Mouse (Mus musculus) testis, postnatal 14 days (tissue): ENCODE results near the gene Snrpc.
A peak's percentile ranks its signal among the peaks of the same experiment; 100 is the strongest.
"Not testable (repeated sequence)": the region's sequence is repeated elsewhere in the genome, so short reads cannot be mapped to it uniquely, and the experiment has no call there.

Source experiments
- DNase-seq: peaks from one replicate; pipeline ENCODE4 v3.0.0; 2021; ENCODE audit warnings: low spot score

Gene Snrpc

DNA sequence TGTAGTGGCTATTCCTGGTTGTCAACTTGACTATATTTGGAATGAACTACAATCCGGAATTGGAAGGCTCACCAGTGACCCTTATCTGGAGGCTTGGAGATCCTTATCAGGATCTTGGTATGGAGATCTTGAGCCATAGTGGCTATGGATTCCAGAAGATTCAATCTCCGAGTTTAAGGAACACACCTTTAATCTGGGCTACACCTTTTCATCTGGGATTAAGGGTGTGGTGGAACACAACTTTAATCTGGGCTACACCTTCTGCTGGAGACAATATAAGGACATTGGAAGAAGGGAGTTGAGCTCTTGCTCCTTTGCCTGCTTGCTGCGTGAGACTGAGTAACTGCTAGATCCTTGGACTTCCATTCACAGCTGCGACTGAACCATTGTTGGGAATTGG is at the start of gene Snrpc:
TSS of gene Snrpc (plus strand) at position 301 of the 400 bp plus-strand sequence.
- DNase-seq: not testable (repeated sequence)

DNA sequence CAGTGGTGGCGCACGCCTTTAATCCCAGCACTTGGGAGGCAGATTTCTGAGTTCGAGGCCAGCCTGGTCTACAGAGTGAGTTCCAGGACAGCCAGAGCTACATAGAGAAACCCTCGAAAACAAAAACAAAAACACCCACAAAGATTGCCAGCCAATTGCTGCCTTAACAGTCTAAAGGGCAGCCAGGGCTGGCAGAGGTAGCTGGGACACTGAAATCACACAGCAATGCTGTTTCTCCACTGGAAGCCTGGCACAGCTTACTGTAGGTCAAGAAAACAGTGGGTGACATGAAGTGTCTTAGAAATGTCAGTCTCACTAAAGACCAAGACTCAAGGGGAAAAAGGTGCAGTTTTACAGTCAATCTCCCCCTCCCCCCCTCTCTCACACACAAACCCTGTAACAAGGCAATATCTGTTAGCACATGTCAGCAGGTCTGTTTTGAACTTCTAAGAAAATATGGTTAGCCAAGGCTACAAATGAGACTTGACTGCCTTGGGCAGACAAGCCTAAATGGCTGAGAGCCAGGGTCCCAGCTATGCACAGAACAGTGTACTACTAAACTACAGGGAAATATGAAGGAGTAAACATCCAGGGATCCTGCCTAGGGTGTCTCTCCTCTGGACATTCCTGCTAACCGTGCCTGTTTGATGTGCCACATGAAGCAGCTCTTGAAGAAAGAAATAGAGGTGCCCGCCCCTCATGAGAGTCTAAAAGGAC is 49.3 kb upstream of the Snrpc start:
- DNase-seq: no peak

DNA sequence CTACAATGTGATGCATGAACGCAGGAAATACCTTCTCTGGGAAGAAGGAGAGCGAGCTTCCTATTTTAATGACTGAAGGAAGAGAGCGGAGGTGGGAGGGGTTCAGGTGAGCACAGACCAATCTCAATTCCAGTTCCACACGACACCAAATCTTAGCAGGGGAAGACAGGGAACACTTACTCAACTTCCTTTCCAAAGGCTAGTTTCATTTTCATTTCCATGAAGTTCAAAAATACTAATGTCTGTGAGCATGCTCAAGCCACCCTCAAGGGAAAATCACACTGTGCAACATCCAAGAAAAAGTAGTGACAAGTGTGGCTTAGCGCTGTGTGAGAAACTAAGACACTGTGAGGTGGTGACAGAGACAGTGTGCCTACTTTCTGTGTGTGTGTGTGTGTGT is 47.9 kb upstream of the Snrpc start:
- DNase-seq: no peak

DNA sequence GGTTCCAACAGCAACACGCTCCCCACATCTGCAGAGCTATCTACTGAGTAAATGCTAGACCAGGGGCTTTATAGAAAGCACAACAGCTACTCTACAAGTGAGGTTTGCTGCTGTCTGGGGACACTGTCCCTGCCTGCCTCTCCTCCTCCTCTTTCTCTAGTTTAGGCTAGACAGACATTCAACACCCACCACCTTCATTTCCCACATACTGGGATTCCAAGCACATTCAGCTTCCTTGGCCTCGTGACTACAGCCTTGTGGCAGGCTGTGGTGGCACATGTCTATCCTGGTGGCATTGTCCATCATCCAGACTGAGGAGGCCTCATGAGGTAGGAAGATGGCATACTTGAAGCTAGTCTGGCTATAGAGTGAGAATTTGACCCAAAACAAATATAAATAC is 47.0 kb upstream of the Snrpc start:
- no peak for DNase-seq

DNA sequence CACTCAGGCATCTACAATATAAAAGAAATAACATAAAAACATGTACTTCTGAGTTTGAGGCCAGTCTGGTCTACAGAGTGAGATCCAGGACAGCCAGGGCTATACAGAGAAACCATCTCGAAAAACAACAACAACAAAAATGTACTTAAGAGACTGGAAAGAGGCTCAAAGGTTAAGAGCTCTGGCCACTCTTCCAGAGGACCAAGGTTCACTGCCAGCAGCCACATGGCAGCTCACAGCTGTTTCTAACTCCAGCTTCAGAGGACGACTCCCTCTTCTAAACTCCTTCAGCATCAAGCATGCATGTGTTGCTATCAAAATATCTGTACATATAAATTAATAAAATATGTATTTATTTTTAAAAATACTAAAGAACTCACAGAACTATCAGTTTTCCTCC is 46.4 kb upstream of the Snrpc start:
- no peak for DNase-seq

DNA sequence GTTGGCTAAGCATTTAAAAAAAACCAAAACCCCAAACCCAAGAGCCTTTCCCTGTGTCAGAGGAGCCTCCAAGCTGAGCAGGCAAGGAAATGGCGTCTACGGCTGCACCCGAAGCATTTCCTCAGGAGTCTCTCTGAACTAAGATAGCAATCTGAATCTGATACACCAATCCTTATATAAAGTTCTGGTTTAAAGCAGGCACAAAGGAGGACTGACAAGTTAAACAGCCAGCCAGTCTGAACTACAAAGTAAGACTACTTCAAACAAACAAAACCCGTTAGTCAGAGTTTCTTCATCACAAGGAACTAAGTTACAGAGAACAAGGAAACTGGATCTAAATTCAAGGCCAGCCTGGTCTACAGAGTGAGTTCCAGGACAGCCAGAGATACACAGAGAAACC is 45.4 kb upstream of the Snrpc start:
- no peak for DNase-seq

DNA sequence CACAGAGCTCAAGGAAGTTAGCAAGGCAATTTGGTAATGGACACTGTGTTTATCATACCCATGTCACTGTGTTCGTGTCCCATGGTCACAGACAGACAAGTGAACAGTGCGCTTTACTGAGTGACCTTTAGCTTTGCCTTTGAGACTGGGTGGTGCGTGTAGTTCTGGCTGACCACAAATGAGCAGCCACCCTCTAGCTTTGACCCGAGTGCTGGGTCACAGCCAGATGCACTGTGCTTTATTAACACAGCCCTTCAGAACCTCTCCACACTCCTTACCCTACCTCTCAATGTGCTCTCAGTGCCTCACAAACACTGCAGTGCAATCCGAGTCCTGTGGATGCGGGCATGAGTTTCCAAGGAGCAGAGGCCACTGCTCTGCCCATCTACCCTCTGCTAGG is 44.8 kb upstream of the Snrpc start:
- no peak for DNase-seq

DNA sequence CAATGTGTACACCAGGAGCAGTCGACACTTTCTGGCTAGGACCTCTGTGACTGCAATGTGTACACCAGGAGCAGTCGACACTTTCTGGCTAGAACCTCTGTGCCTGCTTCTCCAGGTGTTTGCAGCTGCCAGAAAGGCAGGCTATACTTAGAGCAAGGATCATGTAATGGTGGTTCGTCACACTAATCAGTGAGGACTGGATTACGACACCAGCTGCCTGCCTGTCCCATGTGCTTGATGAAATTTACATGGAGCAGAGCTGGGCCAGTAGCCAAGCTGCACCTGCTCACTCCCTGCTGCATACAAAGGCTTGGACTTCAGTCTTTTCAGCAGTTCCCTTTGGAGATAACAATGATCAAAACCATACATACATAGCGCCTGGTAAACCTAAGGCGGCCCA is 41.2 kb upstream of the Snrpc start:
- no peak for DNase-seq

DNA sequence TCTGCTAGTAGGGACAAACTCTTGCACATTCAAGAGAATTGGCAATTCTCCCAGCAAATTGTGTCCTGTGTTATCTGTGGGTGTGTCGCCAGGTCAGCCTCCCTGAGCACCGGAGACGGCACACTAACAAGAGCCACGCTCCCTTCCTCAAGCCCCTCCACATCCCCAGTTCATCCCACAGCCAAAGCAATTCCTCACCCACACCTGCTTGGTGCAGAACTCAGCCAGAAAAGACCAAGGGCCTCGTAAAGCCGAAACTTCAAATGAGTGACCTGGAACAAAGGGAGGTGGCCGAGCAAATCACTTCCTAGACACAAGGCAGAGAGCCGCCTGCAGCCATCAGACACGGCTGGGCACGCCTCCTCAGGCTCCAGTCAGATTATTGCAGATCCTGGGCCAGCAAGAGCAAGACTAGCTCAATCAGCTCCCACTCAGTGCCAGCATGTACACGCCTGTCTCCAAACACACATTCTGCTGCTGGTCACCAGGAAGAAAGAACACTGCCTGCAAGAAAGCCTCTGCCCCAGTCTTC is 40.5 kb upstream of the Snrpc start:
- DNase-seq: peak; percentile 59

DNA sequence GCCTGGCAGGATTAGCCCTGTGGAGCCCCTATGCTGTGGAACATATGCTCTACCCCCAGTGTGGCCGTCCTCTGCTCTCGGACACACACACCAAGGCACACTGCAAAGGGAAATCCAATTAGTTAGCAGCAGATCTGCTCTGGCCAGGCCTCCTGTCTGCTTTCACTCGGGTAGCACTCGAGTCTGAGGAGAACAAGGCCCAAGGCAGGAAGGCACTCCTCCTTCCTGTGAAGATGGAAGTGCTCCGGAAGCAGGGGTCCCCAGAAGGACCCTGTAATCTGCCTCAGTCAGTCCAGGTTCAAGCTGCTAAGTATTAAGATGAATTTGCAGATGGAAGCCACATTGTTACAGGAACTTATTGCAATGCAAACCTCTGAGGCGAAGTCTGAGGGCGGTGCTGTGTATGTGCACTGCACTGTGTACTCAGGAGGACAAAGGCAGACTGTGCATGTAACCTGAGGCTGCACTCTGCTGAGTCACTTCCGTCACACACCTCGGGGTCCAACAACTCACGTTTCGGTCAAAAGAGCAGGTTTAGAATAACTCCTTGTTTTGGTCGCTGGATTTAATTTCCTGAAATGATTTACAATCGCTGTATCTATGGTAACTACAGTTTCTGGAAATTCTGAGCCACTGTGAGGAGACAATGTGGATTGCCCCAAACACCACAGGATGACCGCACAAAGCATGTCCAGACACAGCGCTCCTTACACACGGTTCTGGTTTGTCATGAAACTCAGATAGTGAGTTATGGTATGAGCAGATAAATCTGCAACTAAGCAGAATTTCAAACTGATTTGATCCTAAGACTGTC is 38.0 kb upstream of the Snrpc start:
- no peak for DNase-seq

DNA sequence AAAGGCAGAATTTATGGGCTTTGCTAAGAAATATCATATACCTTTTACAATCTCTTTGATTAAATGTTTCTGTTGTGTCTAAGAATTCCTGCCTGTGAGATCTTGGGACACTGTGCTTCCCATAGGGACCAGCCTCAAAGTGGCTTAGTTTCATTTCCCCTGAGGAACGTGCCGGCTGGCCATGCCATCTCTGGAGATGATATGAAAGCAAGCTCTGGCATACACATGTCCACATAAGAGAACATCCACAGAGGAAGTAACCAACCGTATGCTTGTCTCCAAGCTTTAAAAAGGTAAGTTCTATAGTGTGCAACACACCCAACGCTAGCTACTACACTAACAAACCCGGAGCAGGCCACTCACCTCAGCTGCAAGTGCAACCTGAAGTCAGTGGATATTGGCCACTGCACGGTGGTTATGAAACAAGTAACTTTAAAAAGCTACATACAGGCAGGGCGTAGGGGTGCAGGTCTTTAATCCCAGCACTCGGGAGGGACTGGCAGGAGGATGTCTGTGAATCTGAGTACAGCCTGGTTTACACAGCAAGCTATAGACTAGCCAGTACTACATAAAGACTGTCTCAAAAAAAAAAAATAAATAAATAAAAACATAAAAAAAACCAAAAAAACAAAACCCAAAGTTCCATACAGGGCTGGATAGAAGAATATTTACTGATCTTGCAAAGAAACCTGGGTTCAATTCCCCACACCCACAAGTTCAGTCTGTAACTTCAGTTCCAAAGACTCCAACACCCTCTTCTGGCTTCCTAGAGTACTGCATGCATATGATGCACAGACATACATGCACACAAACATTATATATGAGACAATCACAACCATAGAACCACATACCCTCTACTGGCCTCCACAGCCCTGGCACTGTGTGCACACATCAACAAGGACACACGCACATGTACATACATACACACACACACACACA is 37.0 kb upstream of the Snrpc start:
- DNase-seq: no peak

DNA sequence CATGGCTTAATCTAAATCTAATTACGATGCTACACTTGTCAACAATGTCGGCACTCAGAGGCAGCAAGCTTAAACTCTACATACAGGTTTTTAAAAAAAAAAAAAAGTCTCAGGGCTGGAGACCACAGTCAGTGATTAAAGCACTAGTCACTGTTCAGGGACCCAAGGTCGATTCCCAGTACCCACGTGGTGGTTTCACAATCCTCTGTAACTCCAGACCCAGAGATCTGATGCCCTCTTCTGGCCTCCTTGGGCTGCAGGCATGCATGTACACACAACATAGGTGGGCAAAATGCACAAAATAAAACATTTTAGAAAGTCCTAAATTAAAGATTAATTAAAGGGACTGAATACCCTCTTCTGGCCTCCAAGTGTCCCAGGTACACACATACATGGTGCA is 34.2 kb upstream of the Snrpc start:
- no peak for DNase-seq

DNA sequence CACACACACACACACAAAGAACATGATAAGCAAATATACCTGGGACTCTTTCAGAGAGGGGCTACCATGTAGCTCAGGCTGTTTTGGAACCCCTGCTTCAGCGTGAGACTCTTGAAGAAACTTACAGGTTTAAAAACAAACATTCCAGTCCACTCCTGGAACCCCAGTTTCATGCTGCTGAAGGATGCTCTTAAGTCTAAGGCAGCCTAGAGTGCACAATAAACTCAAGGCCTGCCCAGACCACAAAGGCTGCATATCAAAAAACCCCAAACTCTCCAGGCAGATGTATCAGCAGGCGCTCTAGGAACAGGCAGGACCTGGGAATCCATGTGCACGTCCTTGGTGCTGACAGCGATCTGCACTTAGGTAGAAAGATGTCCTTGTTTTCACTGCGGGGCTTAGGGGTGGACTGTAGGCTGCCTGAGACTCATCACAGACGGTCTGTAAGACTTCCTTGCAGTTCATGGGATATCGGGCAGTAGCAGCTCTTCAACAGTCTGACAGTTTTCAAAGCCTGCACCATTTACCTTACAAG is 33.7 kb upstream of the Snrpc start:
- DNase-seq: no peak

DNA sequence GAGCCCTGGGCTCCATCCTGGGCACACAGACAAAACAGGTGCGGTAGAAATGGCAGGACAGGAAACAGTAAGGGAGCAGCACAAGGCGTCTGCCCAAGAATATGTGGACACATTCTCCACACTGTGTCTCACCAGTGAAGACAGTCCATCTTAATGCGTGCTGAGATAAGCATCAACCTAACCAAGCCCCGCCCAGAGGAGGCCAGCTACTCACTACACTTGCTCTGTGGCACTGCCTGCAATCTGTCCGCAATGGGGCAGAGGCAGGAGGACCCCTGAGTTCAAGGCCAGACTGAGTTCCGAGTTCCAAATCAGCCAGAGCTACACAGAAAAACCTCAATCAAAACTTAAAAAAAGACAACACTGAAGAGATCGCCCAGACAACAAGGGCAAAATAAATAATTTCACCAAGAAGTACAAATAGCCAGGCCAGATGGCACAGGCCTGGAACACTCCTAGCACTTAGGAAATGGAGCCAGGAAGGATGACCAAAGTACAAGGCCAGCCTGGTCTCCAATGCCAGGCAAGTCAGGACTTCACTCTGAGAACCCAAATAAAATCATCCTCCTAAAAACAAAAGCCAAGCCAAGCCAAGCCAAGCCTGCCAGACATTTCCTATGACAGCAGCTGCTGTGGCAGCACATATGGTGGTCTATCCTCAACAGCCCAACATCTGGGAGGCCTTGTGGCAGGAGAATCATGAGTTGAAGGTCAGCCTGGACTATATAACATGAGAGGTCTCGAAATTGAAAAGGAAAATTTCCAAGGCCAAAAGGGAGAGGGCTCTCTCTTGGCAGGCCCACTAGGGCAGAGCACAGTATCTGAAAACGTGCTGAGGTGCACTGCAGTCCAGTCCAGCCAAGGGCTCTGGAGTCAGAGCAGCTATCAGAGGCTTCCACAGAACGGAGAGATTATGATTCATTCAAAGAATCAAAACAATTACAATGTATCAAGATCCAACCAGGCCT is 32.9 kb upstream of the Snrpc start:
- DNase-seq: peak; percentile 74

DNA sequence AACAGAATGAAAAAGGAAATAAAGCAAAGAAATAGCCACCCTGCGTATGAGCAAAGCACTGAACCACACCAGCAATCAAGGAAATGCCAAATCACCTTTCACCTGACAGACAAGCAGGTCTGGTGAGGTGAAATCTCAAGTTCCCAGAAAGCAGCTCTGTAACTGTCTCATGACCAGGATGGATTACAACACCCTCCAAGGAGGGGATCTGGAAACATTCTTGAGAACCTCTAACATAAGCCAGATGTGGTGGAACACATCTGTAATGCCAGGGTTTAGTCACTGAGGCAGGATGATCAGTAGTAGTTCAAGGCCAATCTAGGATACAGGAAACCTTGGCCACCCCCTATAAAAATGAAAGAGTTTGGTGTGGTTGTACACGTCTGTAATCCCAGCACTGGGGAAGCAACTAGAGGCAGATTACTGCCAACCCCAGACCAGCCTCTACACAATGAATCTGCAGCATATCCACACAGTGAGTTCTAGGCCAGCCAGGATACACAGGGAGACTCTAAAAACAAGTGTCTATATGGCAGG is 30.3 kb upstream of the Snrpc start:
- no peak for DNase-seq

DNA sequence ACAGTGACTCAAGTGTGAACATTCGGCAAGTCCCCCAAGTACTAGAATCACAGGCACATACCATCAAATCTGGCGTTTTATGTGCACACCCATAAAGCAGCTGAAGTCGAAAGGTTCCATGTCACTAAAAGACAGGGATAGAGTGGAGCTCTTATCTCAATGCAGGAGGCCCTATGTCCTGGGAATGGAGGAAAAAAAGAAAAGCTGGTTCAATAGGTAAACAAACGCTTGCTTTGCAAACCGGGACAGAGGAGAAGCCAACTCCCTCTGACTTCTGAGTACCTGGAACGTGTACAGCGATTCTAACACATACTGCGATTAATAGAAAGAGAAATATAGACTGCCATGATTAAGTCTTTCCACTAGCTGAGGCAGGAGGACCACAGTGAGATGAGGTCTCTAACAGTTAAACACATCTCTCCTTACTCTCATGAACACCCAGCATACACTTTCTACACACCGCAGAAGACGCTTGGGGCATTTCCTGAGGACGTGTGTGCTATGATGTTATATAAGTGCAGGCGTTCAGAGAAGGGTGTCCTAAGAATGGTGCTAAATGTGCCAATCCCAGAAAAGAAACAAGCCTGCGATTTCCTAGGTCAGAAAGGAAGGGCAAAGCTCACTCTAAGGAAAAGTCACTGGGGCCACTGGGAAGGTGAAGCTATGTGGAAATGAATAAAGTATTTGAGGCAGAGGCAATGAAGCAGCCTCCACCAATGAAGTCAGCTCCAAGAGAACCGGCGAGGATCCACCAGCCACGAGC is 27.2 kb upstream of the Snrpc start:
- DNase-seq: no peak

DNA sequence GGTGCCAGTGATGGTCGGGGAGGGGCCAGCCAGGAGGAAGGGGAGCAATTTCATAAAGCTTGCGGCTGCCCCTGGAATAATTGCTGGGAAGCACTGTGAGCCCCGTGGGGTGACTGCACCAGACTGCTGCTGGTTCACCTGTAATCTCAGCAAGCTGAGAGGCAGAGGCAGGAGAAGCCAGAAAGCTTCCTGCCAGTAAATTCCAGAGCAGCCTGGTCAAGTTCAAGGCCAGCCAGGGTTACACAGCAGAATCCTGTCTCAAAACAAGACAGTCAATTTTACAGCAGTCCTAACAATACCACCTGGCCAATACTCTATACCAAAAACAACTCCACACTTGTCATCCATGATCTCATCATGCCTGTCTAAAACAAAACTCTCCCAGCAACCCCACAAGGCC is 26.0 kb upstream of the Snrpc start:
- no peak for DNase-seq

DNA sequence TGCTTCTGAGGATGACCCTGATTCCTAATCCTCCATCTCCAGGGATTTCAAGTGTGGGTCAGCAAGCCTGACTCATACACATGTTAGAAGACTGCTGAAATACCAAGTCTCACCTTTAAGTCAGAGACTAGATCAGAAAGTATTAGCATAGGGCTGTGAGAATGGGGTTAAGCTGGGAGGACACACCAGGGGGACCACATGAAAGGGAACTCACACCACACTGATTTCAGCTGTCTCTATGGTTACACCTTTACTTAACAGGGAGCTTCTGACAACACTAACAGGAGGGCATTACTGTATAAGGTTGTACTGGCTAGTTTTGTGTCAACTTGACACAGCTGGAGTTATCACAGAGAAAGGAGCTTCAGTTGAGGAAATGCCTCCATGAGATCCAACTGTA is 23.3 kb upstream of the Snrpc start:
- no peak for DNase-seq

DNA sequence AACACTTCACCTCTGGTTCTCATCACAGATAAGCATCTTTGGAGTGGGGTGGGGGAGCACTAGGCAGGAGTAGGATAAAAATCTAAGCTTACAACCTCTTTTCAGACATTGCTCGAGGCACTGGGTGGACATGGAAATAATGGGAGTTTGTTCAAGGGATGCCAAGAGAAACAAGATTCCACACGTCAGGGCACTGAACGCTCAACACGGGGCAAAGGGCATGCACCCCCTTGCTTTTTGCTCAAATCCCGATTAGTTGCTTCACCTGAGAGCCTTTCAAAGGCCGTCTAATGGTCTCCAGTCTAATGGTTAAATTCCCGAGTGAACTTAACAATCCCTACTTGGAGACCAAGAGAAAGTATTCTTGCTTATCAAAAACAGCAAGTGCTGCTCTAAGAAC is 18.9 kb upstream of the Snrpc start:
- no peak for DNase-seq

DNA sequence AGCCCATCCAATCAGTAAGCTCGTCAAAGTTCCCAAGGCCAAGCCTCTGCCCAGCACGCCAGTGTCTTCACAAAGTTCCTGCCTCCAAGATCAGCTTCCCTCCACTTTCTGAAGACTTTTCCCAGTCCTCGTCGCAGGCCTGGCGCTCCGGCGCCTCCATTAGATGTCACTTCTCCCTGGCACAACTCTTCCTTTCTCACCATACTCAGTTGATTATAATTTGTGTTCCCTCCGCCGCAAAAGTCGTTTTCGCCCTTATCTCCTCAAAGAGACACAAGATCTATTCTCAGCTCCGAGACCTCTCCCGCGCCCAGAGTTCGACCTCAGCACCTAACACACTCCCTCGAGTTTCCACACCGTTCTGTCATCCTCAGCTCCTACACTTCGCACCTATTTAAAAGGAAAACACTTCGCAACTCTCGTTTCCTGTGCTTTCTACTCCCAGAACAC is 18.4 kb upstream of the Snrpc start:
- no peak for DNase-seq
